Mouse (Mus musculus) splenic B cell, adult 2 months (primary cell): ENCODE measurements around the gene Ppp3ca.

Source experiments
- DNase-seq: peaks from one replicate; pipeline ENCODE4 v3.0.0-alpha.2; 2011; ENCODE audit warnings: low read depth, low spot score
- H3K27me3 ChIP-seq: 2 replicates; pipeline ENCODE4 v1.6.1; 2012; ENCODE audit warnings: mild to moderate bottlenecking, low read length, moderate library complexity, mixed read lengths; ENCODE audit not compliant: control insufficient read depth, poor library complexity, insufficient read depth, severe bottlenecking
- H3K36me3 ChIP-seq: 2 replicates; pipeline ENCODE4 v1.6.1; 2012; ENCODE audit warnings: mild to moderate bottlenecking, low read length, moderate library complexity, mixed read lengths; ENCODE audit not compliant: control insufficient read depth, poor library complexity, insufficient read depth, severe bottlenecking

The Ppp3ca gene

GRCm38 (mm10) chr3:136725311-136726156 lies 55.6 kb downstream of the Ppp3ca start:
- Histone ChIP-seq H3K27me3 (no peaks in the 10 kb centered on the region), H3K36me3 (no peaks in the 10 kb centered on the region)
- DNase-seq = no peak

GRCm38 (mm10) chr3:136727877-136728276 lies 58.0 kb downstream of the Ppp3ca start:
- Histone ChIP-seq H3K36me3 (no peaks in the 10 kb centered on the region), H3K27me3 (no peaks in the 10 kb centered on the region)
- DNase-seq = no peak

GRCm38 (mm10) chr3:136729978-136730377 lies 60.1 kb downstream of the Ppp3ca start:
- no peaks in the 10 kb centered on the region for H3K36me3 ChIP-seq
- DNase-seq = no peak

GRCm38 (mm10) chr3:136731579-136731978 lies 61.7 kb downstream of the Ppp3ca start:
- DNase-seq = no peak
- H3K36me3 ChIP-seq = no peaks in the 10 kb centered on the region
- no peaks in the 10 kb centered on the region for H3K27me3 ChIP-seq

More at GRCm38 (mm10) chr3:136729978-136730377, 60.1 kb downstream of the Ppp3ca start:
- H3K27me3 ChIP-seq = no peaks in the 10 kb centered on the region

DNA sequence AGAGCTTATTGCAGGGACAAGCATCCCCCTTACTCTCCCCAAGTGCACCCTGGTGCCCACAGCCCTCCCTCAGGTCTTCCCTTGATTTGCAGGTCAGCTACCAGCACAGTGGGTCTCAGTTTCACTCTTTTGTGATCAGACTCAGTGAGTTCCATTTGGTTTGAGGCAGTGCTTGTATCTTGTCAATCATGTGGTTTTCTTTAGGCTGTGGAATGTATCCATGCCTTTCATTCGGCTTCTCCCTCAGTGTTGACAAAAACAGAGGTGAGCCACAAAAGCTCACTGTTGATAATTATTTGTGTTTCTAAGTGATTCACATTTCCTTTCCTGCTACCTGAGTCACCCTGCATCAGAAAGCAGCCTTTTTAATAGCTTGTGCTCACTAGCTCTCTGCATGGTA lies 66.1 kb downstream of the Ppp3ca start:
- Histone ChIP-seq H3K27me3 (no peaks in the 10 kb centered on the region), H3K36me3 (no peaks in the 10 kb centered on the region)
- DNase-seq = no peak

- H3K36me3 ChIP-seq = no peaks in the 10 kb centered on the region
- no peak for DNase-seq
- H3K27me3 ChIP-seq = no peaks in the 10 kb centered on the region
Measured at GRCm38 (mm10) chr3:136736773-136737298, 66.9 kb downstream of the Ppp3ca start.

DNA sequence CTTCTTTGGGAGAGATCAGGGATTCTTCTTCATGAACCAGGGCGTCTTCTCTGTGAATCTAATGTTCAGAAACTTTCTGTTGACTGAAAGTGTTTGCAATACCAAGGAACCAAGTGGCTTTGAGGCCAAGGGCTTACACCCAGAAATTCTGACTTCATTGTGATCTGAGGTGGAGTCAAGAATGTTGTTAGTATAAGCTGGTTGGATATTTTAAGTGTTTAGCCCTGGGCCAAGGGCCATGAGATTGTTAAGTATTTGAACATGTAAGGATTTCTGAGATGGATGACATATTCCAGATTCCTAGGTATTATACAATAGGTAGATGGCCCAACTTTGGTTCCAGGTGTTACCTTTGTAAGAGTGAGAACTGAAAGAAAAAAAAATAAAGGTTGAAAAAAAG lies 68.5 kb downstream of the Ppp3ca start:
- Histone ChIP-seq H3K36me3 (no peaks in the 10 kb centered on the region), H3K27me3 (no peaks in the 10 kb centered on the region)
- DNase-seq = no peak

- no peaks in the 10 kb centered on the region for H3K36me3 ChIP-seq
- no peak for DNase-seq
- no peaks in the 10 kb centered on the region for H3K27me3 ChIP-seq
Measured at GRCm38 (mm10) chr3:136738914-136739313, 69.0 kb downstream of the Ppp3ca start.

DNA sequence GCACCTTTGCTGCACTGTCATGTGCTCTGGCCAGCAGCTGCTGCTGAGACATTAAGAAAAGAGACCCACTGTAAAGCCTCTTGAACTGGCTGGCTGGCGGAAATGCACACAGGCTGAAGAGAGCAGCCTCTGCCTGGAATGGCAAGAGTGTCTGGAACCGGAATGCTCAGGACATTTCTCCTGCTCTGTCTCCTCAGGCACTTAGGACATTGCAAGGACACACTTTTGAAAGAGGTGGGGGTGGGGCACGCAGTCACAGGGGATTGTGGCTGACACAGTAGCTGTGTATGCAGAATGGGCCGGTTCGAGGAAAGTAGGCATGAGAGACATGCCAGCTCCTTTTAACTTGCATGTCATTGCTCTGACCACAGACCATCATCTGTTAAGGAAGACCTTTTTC lies 71.7 kb downstream of the Ppp3ca start:
- no peak for DNase-seq
- H3K36me3 ChIP-seq = no peaks in the 10 kb centered on the region
- no peaks in the 10 kb centered on the region for H3K27me3 ChIP-seq

DNA sequence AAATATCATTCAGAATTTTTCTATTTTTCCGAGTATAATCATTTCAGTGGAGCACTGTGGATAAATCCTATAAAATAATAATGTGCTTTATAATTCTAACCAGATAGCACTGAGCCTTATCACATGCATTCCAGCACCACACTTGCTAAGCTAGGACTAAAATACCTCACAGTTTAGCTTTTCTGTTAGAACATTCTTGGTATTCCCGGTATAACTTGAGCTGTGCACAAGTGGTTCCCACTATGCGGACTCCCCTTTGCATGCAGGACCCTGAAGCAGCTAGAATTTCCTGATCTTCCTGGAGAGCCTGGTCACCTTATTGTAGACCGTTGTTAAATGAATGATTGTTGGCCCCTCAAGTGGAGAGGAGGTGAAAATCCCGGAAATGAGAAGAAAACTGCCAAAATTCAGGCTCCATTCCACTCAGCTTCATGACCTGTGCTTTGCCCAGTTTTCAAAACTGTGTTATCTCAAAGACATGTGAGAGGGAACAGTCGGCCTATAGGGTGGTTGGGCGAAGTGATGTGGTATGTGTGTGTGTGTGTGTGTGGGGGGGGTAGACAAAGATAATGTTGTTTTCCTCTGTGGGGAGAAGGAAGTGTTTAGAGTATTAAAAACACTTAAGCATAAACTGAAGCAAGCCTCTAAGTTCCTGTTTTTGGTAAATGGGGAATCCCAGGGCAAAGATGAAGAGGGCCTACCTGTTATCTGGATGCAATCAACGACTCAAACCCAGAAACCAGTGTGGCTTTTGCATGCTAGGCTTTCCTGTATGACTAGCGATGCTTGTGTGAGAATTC lies 72.5 kb downstream of the Ppp3ca start:
- H3K27me3 ChIP-seq = no peaks in the 10 kb centered on the region
- peak; percentile 86 for DNase-seq
- H3K36me3 ChIP-seq = no peaks in the 10 kb centered on the region

GRCm38 (mm10) chr3:136744295-136744897 lies 74.5 kb downstream of the Ppp3ca start:
- Histone ChIP-seq H3K27me3 (no peaks in the 10 kb centered on the region), H3K36me3 (no peaks in the 10 kb centered on the region)
- no peak for DNase-seq

DNA sequence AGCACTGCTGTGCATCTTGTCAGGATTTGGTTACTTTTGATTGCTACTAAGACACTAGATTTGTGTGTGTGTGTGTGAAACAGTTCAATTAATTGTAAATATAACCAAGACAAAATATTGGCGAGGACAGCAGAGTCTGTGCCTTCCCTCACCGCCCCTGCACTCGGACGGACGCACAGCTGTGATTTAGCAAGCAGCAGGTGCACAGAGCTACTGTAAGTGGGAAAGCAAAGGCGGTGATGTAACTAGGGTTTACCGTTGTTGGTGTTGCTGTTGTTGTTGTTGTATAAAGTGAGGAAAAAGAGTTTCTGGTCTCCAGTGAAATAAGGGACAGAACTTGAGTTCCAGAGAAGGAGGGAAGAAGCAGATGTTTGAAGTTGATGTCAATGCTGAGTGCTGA lies 75.5 kb downstream of the Ppp3ca start:
- Histone ChIP-seq H3K27me3 (no peaks in the 10 kb centered on the region), H3K36me3 (no peaks in the 10 kb centered on the region)
- no peak for DNase-seq

GRCm38 (mm10) chr3:136748761-136749476 lies 79.0 kb downstream of the Ppp3ca start:
- Histone ChIP-seq H3K36me3 (no peaks in the 10 kb centered on the region), H3K27me3 (no peaks in the 10 kb centered on the region)
- DNase-seq = no peak

DNA sequence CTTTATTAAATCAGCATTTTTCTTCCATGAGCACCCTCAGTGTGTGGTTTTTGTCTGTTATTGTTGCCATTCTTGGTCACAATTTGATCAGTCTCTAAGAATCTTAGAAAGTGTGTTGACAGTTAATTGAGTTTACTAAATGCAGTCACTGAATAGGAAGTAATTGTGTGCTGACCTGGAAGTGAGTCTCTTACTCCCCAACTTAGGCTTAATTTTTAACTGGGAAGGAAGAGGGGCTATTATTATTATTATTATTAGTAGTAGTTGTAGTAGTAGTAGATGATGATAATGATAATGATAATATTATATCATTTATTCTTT lies 79.5 kb downstream of the Ppp3ca start:
- no peaks in the 10 kb centered on the region for H3K27me3 ChIP-seq
- no peak for DNase-seq
- H3K36me3 ChIP-seq = no peaks in the 10 kb centered on the region
